Mouse (Mus musculus) kidney, postnatal 36 days (tissue): ENCODE data around the gene Eef2kmt.
"Not testable (repeated sequence)": the region's sequence is repeated elsewhere in the genome, so short reads cannot be mapped to it uniquely, and the experiment has no call there.

Source experiments
- DNase-seq, 2 experiments: peaks; one replicate each; pipeline ENCODE4 v3.0.0; 2021 to 2022; ENCODE audit warnings: mixed read lengths in 2 of 2

Gene Eef2kmt

DNA sequence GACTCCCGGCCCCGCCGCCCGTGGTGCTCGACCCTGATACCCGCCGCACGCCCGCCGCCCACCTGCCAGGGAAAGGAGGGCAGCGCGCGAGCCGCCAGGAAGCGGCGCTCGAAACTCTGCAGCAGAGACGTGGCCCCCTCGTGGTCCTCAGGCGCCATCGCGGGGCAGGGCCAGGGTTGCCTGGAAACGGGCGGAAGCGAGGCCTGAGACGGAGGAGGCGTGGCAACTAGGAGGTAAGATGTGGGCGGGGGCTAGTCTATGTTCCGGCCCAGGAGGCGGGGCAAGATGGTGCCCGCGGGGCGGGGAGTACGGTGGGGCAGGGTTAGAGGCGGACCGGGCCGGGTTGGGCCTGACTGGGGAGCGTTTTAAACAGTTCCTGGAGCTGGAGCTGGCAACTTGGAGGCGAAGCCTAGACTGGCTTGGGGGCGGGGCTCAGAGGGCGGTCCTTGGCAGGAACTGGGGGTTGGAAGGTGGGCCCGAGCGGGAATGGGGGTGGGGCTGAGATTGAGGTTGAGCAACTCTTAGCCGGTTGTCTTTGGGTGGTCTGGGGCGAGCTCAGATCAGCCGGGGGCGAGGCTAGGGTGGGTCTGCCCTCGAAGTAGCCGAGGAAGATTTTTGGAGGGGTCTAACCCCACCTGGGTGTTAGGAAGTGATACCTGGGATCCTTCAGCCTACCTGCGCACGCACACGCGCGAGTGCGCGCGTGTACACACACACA lies at the start of gene Eef2kmt:
Gene Eef2kmt (minus strand): TSS at position 205 of the 718 bp plus-strand sequence.
- DNase-seq: peak; percentile 99

- no peak for DNase-seq
Observed at GRCm38 (mm10) chr16:5295238-5295637, 39.5 kb upstream of the Eef2kmt start.

- no peak for DNase-seq
Observed at GRCm38 (mm10) chr16:5285376-5285775, 29.6 kb upstream of the Eef2kmt start.

DNA sequence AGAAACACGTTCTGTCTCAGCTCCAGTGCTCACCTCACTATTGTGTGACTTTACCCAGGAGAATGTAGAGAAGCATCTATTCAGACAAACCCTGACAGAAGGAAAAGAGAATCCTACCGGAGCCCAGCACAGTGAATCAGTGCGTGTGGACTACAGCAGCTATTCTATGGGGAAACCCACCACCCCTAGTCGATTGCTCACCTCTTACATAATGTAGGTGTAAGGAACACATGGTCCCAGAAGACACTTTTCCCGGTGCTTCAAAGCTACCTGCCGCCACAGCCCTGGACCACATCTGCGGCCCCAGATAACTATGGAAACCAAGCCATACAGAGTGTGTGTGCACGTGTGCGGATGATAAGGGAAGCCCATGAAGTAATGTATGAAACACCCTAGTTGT lies 26.9 kb upstream of the Eef2kmt start:
- no peak for DNase-seq

GRCm38 (mm10) chr16:5279571-5280222 lies 23.9 kb upstream of the Eef2kmt start:
- no peak for DNase-seq

- DNase-seq: no peak
Observed at GRCm38 (mm10) chr16:5272371-5272770, 16.6 kb upstream of the Eef2kmt start.

DNA sequence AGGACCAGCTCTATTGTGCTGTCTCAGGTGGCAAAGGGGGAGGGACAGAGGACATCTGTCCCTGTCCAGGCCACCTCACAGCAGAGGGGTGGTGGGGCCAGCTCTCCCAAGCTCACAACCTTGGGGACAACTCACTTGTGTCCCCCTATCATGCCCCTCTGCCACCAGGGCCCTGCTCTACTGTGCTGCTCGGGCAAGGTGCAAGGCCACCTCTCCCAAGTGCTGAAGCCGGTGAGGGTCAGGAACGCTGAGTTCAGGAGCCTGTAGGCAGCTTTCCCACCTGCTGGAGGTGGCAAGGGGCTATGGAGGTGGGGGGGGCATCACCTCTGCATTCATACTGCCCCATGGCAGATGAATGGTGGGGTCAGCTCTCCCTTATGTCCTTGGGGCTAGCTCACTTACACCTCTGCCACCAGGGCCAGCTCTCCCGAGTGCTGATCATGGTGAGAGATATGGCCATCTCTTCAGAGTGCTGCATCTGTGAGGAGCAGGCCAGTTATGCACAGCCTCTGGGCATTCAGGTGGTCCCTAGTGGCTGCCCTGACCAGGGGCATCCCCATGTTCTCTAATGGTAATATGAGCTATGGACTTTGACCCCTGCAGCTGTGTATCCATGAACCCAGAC lies 15.7 kb upstream of the Eef2kmt start:
- DNase-seq: no peak

- no peak for DNase-seq
Observed at GRCm38 (mm10) chr16:5263926-5264325, 8.1 kb upstream of the Eef2kmt start.

- DNase-seq: no peak
Observed at GRCm38 (mm10) chr16:5263156-5263555, 7.4 kb upstream of the Eef2kmt start.

DNA sequence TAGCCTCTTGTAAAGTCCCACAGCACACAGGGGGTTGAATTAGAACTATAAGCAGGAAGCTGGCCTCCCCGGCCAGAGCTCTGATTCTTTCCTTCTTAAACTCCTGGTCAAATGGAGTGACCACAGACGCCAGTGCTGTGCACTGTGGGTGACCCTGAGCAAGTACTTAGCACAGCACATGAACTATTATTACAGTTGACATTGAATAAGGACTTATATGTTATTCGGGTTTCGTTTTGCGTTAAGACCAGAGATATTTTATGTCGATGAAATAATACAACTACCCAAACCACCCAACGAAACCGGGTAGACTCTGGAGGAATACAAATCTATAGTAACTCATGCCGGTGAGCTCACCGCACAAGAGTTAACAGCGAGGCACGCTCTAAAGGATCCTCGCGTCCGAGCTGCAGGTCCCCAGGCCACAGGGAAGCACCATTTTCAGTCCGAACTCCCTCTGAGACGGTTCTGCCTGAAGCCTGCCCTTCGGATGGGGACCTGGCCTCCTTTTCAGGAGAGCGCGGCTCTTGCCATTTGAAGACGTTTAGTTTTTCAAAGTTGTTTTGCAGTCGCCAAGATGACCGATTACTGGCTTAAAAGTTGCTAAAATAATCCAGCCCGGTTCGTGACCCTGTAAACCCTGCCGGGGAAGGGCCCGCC lies 572 bp downstream of the Eef2kmt start:
- peak in 1 of 2 experiments; percentile 36 for DNase-seq

DNA sequence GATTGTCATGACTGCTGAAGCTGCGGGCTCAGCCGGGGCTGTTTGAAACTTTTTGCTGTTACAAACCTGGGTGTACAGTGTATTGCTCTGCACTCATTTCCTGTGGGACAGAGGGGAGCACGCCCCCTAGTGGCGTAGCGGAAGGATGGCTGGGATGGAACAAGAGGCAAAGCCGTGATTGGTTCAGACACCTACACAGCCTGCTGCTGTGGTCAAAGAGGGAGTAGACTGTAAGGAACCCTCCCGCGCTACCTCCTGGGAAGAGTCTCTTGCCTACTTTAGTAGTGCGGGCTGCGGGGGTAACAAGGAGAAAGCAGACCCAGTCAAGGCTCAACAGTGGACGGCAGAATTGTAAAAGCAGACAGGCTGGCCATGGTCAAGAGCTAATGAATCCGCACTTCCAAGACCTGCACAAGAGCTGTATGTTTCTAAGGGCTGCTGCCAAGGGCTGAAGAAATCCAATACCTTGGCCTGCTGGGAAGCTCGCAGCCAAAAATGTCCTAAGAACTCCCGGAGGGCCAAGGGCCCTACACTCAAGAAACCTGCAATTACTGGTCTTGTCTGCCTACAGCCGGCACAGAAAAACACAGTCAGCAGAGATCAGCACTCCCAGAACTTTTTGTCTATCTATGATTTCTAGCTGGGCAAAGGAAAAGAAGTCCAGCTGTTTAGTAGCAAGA lies 1.3 kb downstream of the Eef2kmt start:
- DNase-seq: peak; percentile 79 to 87

DNA sequence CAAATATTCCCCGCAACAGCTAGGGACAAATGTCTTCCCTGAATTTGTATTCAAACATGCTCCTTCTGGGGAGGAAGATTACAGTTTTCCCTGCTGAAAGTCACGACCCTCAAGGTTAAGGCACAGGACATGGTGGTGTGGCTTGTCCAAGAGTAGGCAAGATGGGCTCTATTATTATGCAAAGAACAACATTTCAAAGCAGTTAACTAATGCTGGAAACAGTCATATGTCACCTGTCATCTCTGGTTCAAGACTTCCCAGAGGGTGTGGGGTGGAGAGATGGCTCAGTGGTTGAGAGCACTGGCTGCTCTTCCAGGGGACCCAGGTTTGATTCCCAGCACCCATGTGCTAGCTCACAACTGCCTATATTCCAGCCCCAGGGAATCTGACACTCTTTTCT lies 3.5 kb downstream of the Eef2kmt start:
- no peak for DNase-seq

GRCm38 (mm10) chr16:5250891-5251290 lies 4.9 kb downstream of the Eef2kmt start:
- no peak for DNase-seq

GRCm38 (mm10) chr16:5244411-5244810 lies 11.4 kb downstream of the Eef2kmt start:
- peak; percentile 65 to 85 for DNase-seq

- no peak for DNase-seq
Observed at GRCm38 (mm10) chr16:5242882-5243281, 12.9 kb downstream of the Eef2kmt start.

DNA sequence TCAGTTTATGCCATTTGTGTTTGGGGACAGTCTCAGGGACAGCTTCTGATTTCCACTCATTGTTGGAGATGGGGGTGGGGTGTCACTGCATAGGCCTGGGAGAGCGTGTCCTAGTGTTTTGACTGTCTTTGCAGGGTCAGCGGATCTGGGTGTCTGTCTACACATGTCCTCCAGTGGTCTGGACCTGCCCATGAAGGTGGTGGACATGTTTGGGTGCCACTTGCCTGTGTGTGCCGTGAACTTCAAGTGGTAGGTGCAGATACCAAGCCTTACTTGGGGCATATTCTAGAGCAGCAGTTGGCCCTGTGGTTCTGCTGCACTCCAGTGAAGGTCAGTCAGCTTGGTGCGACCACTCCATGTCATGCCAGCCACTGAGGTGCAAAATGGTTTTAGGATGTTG lies 13.4 kb downstream of the Eef2kmt start:
- DNase-seq: no peak

- DNase-seq: peak; percentile 95 to 97
Observed at GRCm38 (mm10) chr16:5233418-5234313, 22.1 kb downstream of the Eef2kmt start, which contains the start of gene Alg1. TSS of gene Alg1 (plus strand) at chr16:5233621.

GRCm38 (mm10) chr16:5232982-5233381 lies 22.8 kb downstream of the Eef2kmt start:
- no peak for DNase-seq

DNA sequence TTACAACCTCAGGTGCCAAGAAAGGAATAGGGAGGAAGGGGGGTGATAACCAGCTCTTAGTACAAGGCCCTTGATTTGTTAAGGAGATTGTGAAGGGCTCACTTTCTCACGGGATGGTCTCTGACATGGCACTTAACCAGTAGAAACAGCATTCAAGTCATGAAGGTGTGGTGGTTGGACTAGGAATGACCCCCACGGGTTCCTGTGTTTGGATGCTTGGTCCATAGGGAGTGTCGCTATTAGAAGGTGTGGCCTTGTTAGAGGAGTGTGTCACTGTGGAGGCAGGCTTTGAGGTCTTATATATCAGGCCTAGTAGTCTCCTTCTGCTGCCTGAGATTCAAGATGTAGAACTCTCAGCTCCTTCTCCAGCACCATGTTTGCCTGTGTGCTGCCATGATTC lies 27.7 kb downstream of the Eef2kmt start:
- DNase-seq: not testable (repeated sequence)

- DNase-seq: not testable (repeated sequence)
Observed at GRCm38 (mm10) chr16:5227501-5227900, 28.3 kb downstream of the Eef2kmt start.

GRCm38 (mm10) chr16:5226534-5226933 lies 29.2 kb downstream of the Eef2kmt start:
- peak; percentile 25 to 29 for DNase-seq

- peak; percentile 64 to 66 for DNase-seq
Observed at GRCm38 (mm10) chr16:5222140-5222539, 33.6 kb downstream of the Eef2kmt start, which contains the start of gene AU021092. TSS of gene AU021092 (minus strand) at chr16:5222299.
